Mouse (Mus musculus) stomach, postnatal 0 days (tissue): ENCODE measurements at regions not wholly inside any gene's neighbourhood (a gene's known extent, or its start where the extent isn't known, plus 50 kb on each side); places are given as distances from the start of the nearest gene placed in this dataset.

Experiments
- ATAC-seq: fragments of 200-750 bp; cut with Nextera tagmentation; 2 replicates; pipeline ENCODE4 v1.8.0; 2017; ENCODE audit not compliant: low FRiP score, low TSS enrichment
- DNase-seq: peaks from one replicate; pipeline ENCODE4 v3.0.0-alpha.2; 2016; ENCODE audit warnings: low spot score
- H3K27ac ChIP-seq: fragments of 300-500 bp; sonication (generic); replicated peaks from 2 replicates; pipeline ENCODE4 v1.5.1; 2014; ENCODE audit warnings: mild to moderate bottlenecking, control low read depth
- H3K27me3 ChIP-seq: fragments of 300-500 bp; sonication (generic); 2 replicates; pipeline ENCODE4 v1.6.1; 2014; ENCODE audit warnings: low read length; ENCODE audit not compliant: control insufficient read depth, insufficient read depth
- H3K36me3 ChIP-seq: fragments of 300-500 bp; sonication (generic); 2 replicates; pipeline ENCODE4 v1.6.1; 2014; ENCODE audit warnings: low read length, mixed read lengths; ENCODE audit not compliant: control insufficient read depth, insufficient read depth
- H3K4me1 ChIP-seq: fragments of 300-500 bp; sonication (generic); replicated peaks from 2 replicates; pipeline ENCODE4 v1.6.1; 2014; ENCODE audit warnings: antibody characterized with exemption; ENCODE audit not compliant: control insufficient read depth, insufficient read depth
- H3K4me2 ChIP-seq: fragments of 300-500 bp; sonication (generic); replicated peaks from 2 replicates; pipeline ENCODE4 v1.6.1; 2014; ENCODE audit warnings: low read depth, mild to moderate bottlenecking, control low read depth, moderate library complexity
- H3K4me3 ChIP-seq: fragments of 300-500 bp; sonication (generic); 2 replicates; pipeline ENCODE4 v1.5.1; 2014; ENCODE audit warnings: low read depth, low read length, control low read depth
- H3K9ac ChIP-seq: fragments of 300-500 bp; sonication (generic); 2 replicates; pipeline ENCODE4 v1.6.1; 2014; ENCODE audit warnings: mild to moderate bottlenecking, low read length, control low read depth, mixed read lengths
- H3K9me3 ChIP-seq: fragments of 300-500 bp; sonication (generic); 2 replicates; pipeline ENCODE4 v1.6.1; 2016; ENCODE audit warnings: low read length; ENCODE audit not compliant: control insufficient read depth
- CTCF ChIP-seq: IDR thresholded peaks from 2 replicates; pipeline ENCODE4 v1.5.1; 2016; ENCODE audit warnings: antibody characterized with exemption, low read depth, mild to moderate bottlenecking, moderate library complexity
- EP300 ChIP-seq: optimal IDR thresholded peaks from 2 replicates; pipeline ENCODE3; 2016; ENCODE audit warnings: antibody characterized with exemption
- WGBS: fragments of 180-500 bp; shearing (Covaris S2); extraction: QIAGEN DNeasy Blood & Tissue Kit; methylation state at CpG from one replicate; pipeline ENCODE4 v1.1.7; 2014; 5-methylcytosine and 5-hydroxymethylcytosine counted together

GRCm38 (mm10) chr14:17606018-17606417, 54.0 kb upstream of the Thrb start:
- Histone ChIP-seq H3K36me3 (no peaks in the 10 kb centered on the region), H3K4me2 (no peak overlapping the region), H3K9ac (no peak overlapping the region), H3K4me3 (no peak overlapping the region), H3K27me3 (no peaks in the 10 kb centered on the region), H3K27ac (no peak overlapping the region), H3K9me3 (no peaks in the 10 kb centered on the region), H3K4me1 (no peaks in the 10 kb centered on the region)
- ATAC-seq (no peak), DNase-seq (no peak)
- 39% methylated on average over 3 of the region's 3 CpGs for WGBS
- no peak for TF ChIP-seq EP300
- TF ChIP-seq CTCF: no peak

- Histone ChIP-seq H3K9me3 (no peaks in the 10 kb centered on the region), H3K4me1 (no peaks in the 10 kb centered on the region), H3K4me2 (no peak overlapping the region), H3K4me3 (no peak overlapping the region), H3K27me3 (no peaks in the 10 kb centered on the region), H3K27ac (no peak overlapping the region), H3K9ac (no peak overlapping the region), H3K36me3 (no peaks in the 10 kb centered on the region)
- TF ChIP-seq CTCF (no peak), EP300 (no peak)
- WGBS: 86% methylated on average over 2 of the region's 2 CpGs
- ATAC-seq (no peak), DNase-seq (no peak)
These were observed 52.9 kb upstream of the Thrb start for GRCm38 (mm10) chr14:17607186-17607585.
